Mouse (Mus musculus) midbrain, embryonic 11.5 days (tissue): Measurements from ENCODE around the gene Nkain2. TPM values are rescaled to one million over a fixed set of nuclear protein-coding genes. Genes with fewer than 3 reads are reported as not detected.

Experiments
- ATAC-seq: fragments of 200-750 bp; cut with Nextera tagmentation; 2 replicates; pipeline ENCODE4 v1.8.0; 2017; ENCODE audit warnings: moderate TSS enrichment, moderate library complexity; ENCODE audit not compliant: low FRiP score
- DNase-seq: peaks from one replicate; pipeline ENCODE4 v3.0.0; 2015; ENCODE audit warnings: low spot score; ENCODE audit errors: missing footprints
- H3K27ac ChIP-seq: fragments of 300-500 bp; sonication (generic); 2 replicates; pipeline ENCODE4 v1.5.1; 2014; ENCODE audit warnings: low read depth, low read length
- H3K27me3 ChIP-seq: fragments of 300-500 bp; sonication (generic); 2 replicates; pipeline ENCODE4 v1.6.1; 2014; ENCODE audit warnings: mild to moderate bottlenecking, low read length, moderate library complexity, mixed read lengths; ENCODE audit not compliant: control insufficient read depth, insufficient read depth
- H3K36me3 ChIP-seq: fragments of 300-500 bp; sonication (generic); 2 replicates; pipeline ENCODE4 v1.6.1; 2014; ENCODE audit warnings: mild to moderate bottlenecking, low read length, moderate library complexity, mixed read lengths; ENCODE audit not compliant: control insufficient read depth, insufficient read depth
- H3K4me1 ChIP-seq: fragments of 300-500 bp; sonication (generic); 2 replicates; pipeline ENCODE4 v1.6.1; 2014; ENCODE audit warnings: low read length; ENCODE audit not compliant: control insufficient read depth, insufficient read depth
- H3K4me2 ChIP-seq: fragments of 300-500 bp; sonication (generic); 2 replicates; pipeline ENCODE4 v1.6.1; 2014; ENCODE audit warnings: mild to moderate bottlenecking, moderate library complexity
- H3K4me3 ChIP-seq: fragments of 300-500 bp; sonication (generic); 2 replicates; pipeline ENCODE4 v1.5.1; 2014; ENCODE audit warnings: low read depth, low read length
- H3K9ac ChIP-seq: fragments of 300-500 bp; sonication (generic); 2 replicates; pipeline ENCODE4 v1.6.1; 2014; ENCODE audit warnings: low read length
- H3K9me3 ChIP-seq: fragments of 300-500 bp; sonication (generic); 2 replicates; pipeline ENCODE4 v1.6.1; 2016; ENCODE audit warnings: low read length; ENCODE audit not compliant: control insufficient read depth
- WGBS: fragments of 180-500 bp; shearing (Covaris S2); extraction: QIAGEN DNeasy Blood & Tissue Kit; methylation state at CpG from one replicate; pipeline ENCODE4 v1.1.7; 2014; 5-methylcytosine and 5-hydroxymethylcytosine counted together
- polyA plus RNA-seq: library from polyadenylated mRNA; unstranded; fragments of >200 nt; fragmentation: Nextera tagmentation; extraction: Ambion mirVana; gene quantifications from 2 replicates; pipeline ENCODE4 v1.2.1, GENCODE M21; 2014

The Nkain2 gene
- polyA plus RNA-seq, 1 experiment from 2014 or later: 1.2 TPM

- 90% methylated on average over 1 of the region's 1 CpGs for WGBS
- Histone ChIP-seq H3K27me3 (no peaks in the 10 kb centered on the region), H3K27ac (no peak overlapping the region), H3K4me2 (no peak overlapping the region), H3K4me1 (no peaks in the 10 kb centered on the region), H3K4me3 (no peak overlapping the region), H3K36me3 (no peaks in the 10 kb centered on the region), H3K9ac (no peak overlapping the region), H3K9me3 (no peaks in the 10 kb centered on the region)
- DNase-seq (no peak), ATAC-seq (no peak)
These were observed 396.7 kb downstream of the Nkain2 start for GRCm38 (mm10) chr10:32493600-32493999.

GRCm38 (mm10) chr10:32462726-32463125 is 427.5 kb downstream of the Nkain2 start:
- no peak for DNase-seq
- no peak for ATAC-seq
- H3K4me3 ChIP-seq: no peak overlapping the region
- H3K4me2 ChIP-seq: no peak overlapping the region
- no peak overlapping the region for H3K27ac ChIP-seq
- H3K9ac ChIP-seq: no peak overlapping the region
- no peaks in the 10 kb centered on the region for H3K9me3 ChIP-seq
- no peaks in the 10 kb centered on the region for H3K4me1 ChIP-seq
- 74% methylated on average over 2 of the region's 2 CpGs for WGBS
- no peaks in the 10 kb centered on the region for H3K27me3 ChIP-seq
- no peaks in the 10 kb centered on the region for H3K36me3 ChIP-seq

DNA sequence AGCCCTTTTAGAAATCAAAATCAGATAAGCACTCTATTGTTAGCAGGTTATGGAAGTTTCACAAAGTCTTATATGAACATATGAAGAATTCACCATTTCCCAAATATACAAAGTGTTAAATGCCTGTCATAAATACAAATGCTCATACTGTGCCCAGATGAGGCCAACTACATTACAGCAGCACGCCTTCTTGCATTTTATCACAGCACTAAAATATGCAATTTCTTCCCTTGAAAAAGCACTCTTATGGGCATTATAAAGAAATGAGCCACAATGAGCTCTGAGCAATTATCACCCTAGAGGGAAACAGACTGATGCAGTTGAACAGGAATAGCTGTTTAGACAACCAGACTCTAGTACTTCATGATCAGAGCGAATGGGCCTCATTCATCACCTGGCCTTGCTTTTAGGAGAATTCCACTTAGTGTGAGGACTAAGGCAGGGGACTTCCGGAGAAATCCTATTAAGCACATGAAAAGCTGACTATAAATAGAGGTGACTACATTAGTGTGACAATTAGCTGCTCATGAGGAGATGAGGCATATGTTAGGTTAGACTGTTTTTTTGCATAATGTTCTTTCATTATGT is 450.2 kb downstream of the Nkain2 start:
- DNase-seq (no peak), ATAC-seq (no peak)
- Histone ChIP-seq H3K4me2 (no peak overlapping the region), H3K4me3 (no peak overlapping the region), H3K9ac (no peak overlapping the region), H3K27me3 (no peaks in the 10 kb centered on the region), H3K9me3 (no peaks in the 10 kb centered on the region), H3K4me1 (no peaks in the 10 kb centered on the region), H3K27ac (no peak overlapping the region), H3K36me3 (no peaks in the 10 kb centered on the region)
- 86% methylated on average over 3 of the region's 3 CpGs for WGBS

GRCm38 (mm10) chr10:32414228-32414627 is 476.0 kb downstream of the Nkain2 start:
- Histone ChIP-seq H3K4me2 (no peak overlapping the region), H3K4me3 (no peak overlapping the region), H3K27me3 (no peaks in the 10 kb centered on the region), H3K9ac (no peak overlapping the region), H3K4me1 (no peaks in the 10 kb centered on the region), H3K36me3 (no peaks in the 10 kb centered on the region), H3K27ac (no peak overlapping the region), H3K9me3 (no peaks in the 10 kb centered on the region)
- no peak for DNase-seq
- ATAC-seq: no peak

DNA sequence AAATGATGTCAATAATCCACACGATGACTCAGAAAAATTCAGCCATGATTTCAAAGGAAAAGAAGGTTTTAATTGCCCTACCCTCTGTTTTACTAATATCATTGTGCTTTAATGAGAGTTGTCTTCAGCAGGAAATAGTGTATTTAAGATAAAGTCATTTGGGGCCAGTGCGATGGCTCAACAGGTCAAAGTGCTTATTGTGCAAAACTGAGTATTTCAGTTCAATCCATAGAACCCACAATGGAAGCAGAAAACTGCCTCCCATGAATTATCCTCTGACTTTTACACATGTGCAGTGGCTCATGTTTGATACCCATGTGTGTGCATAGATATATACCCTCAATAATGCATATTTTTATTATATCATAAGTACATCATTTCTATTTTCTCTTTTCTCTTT is 478.9 kb downstream of the Nkain2 start:
- no peak for ATAC-seq
- Histone ChIP-seq H3K9me3 (no peaks in the 10 kb centered on the region), H3K4me3 (no peak overlapping the region), H3K9ac (no peak overlapping the region), H3K4me2 (no peak overlapping the region), H3K36me3 (no peaks in the 10 kb centered on the region), H3K4me1 (no peaks in the 10 kb centered on the region), H3K27ac (no peak overlapping the region), H3K27me3 (no peaks in the 10 kb centered on the region)
- no peak for DNase-seq
- 88% methylated on average over 2 of the region's 2 CpGs for WGBS

GRCm38 (mm10) chr10:32400961-32401360 is 489.3 kb downstream of the Nkain2 start:
- ATAC-seq: no peak
- Histone ChIP-seq H3K9me3 (no peaks in the 10 kb centered on the region), H3K27me3 (no peaks in the 10 kb centered on the region), H3K4me1 (no peaks in the 10 kb centered on the region), H3K9ac (no peak overlapping the region), H3K36me3 (no peaks in the 10 kb centered on the region), H3K4me3 (no peak overlapping the region), H3K27ac (no peak overlapping the region), H3K4me2 (no peak overlapping the region)
- WGBS: 84% methylated on average over 1 of the region's 1 CpGs
- DNase-seq: no peak

DNA sequence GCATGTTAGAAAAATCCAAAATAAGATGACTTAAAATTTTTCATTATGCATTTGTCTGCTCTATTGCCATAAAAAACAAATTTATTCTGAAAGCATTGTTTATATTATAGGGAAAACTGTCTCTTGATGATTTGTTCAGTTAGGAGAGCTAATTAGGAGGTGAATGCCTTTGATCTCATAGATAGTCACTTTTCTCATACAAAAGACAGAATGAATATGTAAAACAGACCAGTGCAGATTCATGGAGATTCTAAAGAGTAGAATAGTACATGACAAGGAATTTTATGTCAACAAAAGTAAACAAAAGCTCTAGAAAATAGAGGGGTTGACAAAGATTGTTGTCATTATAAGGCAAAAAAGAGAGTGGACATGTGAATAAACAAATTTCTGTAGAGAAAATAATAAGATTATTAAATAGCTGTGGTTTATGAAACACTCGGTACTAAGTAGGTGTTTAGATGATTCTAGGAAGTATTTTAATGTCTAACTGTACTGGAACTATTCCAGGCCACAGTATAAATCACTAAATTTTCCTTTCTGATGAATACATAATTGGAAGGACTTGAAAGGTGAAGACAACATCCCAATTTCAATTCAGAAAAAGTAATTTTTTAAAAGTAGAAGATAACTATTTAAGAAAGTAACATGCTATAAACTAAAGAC is 496.3 kb downstream of the Nkain2 start:
- Histone ChIP-seq H3K27me3 (no peaks in the 10 kb centered on the region), H3K4me1 (no peaks in the 10 kb centered on the region), H3K36me3 (no peaks in the 10 kb centered on the region), H3K4me3 (no peak overlapping the region), H3K9me3 (no peaks in the 10 kb centered on the region), H3K27ac (no peak overlapping the region), H3K9ac (no peak overlapping the region), H3K4me2 (no peak overlapping the region)
- 91% methylated on average over 1 of the region's 1 CpGs for WGBS
- ATAC-seq (no peak), DNase-seq (no peak)

DNA sequence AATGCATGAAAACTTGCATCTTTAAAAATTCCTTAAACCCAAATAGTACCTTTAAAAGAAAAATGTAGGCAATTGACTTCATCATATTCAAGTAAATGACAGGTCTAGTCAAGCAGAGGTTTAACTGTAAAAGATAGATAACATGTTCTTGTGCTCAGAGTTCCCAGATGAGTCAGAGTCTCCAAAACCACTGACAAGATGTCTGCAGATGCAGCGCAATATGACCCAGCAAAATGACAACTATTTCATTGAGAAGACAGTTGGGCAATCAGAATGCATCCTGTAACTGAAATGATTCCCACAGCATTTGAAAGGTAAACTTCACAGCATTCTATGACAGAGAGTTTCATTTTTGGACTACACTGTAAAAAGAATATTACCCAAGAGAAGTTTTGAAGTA is 496.9 kb downstream of the Nkain2 start:
- ATAC-seq (no peak), DNase-seq (no peak)
- 91% methylated on average over 1 of the region's 1 CpGs for WGBS

DNA sequence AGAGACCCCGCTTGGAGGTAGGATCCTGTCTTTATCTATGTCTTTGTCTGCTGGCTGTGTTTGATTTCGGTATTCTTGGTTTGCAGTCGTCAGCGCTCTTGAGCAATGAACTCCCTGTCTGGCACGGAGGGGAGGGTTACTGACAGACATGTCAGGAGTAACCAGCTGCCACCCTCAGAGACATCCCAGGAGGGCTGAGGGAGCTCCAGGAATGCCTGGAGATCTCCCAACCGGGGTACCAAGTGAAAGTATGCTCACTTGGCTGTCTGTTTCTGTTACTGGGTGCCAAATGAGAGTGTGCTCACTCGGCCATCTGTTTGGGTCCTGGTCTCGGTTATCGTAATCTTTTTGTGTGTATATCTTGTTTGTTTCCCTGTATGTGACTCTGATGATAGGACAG is 577.5 kb downstream of the Nkain2 start:
- ATAC-seq: no peak
- Histone ChIP-seq H3K4me1 (no peaks in the 10 kb centered on the region), H3K9me3 (no peaks in the 10 kb centered on the region), H3K27ac (no peak overlapping the region), H3K9ac (no peak overlapping the region), H3K4me2 (no peak overlapping the region), H3K36me3 (no peaks in the 10 kb centered on the region), H3K4me3 (no peak overlapping the region), H3K27me3 (no peaks in the 10 kb centered on the region)
- DNase-seq: no peak
- 95% methylated on average over 9 of the region's 9 CpGs for WGBS

More for the DNA sequence above, 496.9 kb downstream of the Nkain2 start:
- Histone ChIP-seq H3K36me3 (no peaks in the 10 kb centered on the region), H3K27ac (no peak overlapping the region), H3K4me2 (no peak overlapping the region), H3K9ac (no peak overlapping the region), H3K4me1 (no peaks in the 10 kb centered on the region), H3K9me3 (no peaks in the 10 kb centered on the region), H3K4me3 (no peak overlapping the region), H3K27me3 (no peaks in the 10 kb centered on the region)
